Comparison of ENCODE assay signal across 10 mouse cellular contexts in the genomic region with DNA sequence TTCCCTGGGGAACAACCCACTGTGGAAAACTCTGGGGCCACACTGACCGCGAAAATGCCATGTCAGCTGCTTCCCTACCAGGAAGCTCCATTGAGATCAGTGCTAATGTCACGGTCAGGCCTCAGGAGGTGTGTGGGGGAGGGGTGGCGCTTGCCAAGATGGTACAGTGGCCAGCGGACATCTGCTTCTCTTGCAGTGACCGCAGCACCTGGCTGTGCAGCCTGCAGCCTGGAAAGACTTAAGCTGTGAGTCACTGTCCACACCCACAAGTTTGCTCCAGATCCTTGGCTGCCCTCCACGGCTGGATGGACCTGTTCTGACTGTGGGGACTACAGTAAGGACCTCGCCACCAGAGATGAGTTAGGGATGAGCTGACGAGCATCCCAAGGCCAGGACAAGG.
DNase-seq lines count a peak whose midpoint lies in the region; ATAC-seq lines count a peak whose summit lies in the region.
"Had no signal": no experiment of that assay in that cellular context is flagged by ENCODE, and none has a peak within 500 bp of the region (broad histone marks: within the 10 kb centered on the region; RNA-seq: fewer than 3 reads in every experiment).

No protein-coding gene starts in this region.

- H3K4me3 ChIP-seq in hindbrain, embryonic 10.5 days: no peak overlapping the region
- H3K4me3 ChIP-seq in hindbrain, embryonic 12.5 days: no peak overlapping the region
- H3K4me3 ChIP-seq in hindbrain, embryonic 14.5 days (replicated peaks; ENCODE audit: low read length): no peak overlapping the region
- H3K4me3 ChIP-seq in forebrain, embryonic 10.5 days: no peak overlapping the region
- H3K4me3 ChIP-seq: limb, embryonic 15.5 days; neural tube, embryonic 12.5 days had no signal

- H3K36me3 ChIP-seq in hindbrain, embryonic 10.5 days: no peaks in the 10 kb centered on the region
- H3K36me3 ChIP-seq in hindbrain, embryonic 12.5 days: no peaks in the 10 kb centered on the region
- H3K36me3 ChIP-seq in hindbrain, embryonic 14.5 days (replicated peaks; ENCODE audit: control insufficient read depth, insufficient read depth): no peaks in the 10 kb centered on the region
- H3K36me3 ChIP-seq in forebrain, embryonic 10.5 days (replicated peaks): no peaks in the 10 kb centered on the region
- H3K36me3 ChIP-seq: limb, embryonic 15.5 days had no signal

- H3K27ac ChIP-seq in hindbrain, embryonic 10.5 days: no peak overlapping the region
- no peak overlapping the region for H3K27ac ChIP-seq in hindbrain, embryonic 12.5 days
- H3K27ac ChIP-seq in hindbrain, embryonic 14.5 days: no peak overlapping the region
- H3K27ac ChIP-seq in forebrain, embryonic 10.5 days: no peak overlapping the region
- H3K27ac ChIP-seq: limb, embryonic 15.5 days; neural tube, embryonic 12.5 days had no signal

- 75% methylated on average over 9 of the region's 9 CpGs for WGBS in hindbrain, embryonic 10.5 days
- WGBS in hindbrain, embryonic 12.5 days: 76% methylated on average over 9 of the region's 9 CpGs
- 80% methylated on average over 9 of the region's 9 CpGs for WGBS in hindbrain, embryonic 14.5 days
- WGBS in forebrain, embryonic 10.5 days: 87% methylated on average over 9 of the region's 9 CpGs

- H3K27me3 ChIP-seq in hindbrain, embryonic 10.5 days (ENCODE audit: insufficient read depth, poor library complexity, severe bottlenecking): no peaks in the 10 kb centered on the region
- H3K27me3 ChIP-seq in hindbrain, embryonic 12.5 days: no peaks in the 10 kb centered on the region
- H3K27me3 ChIP-seq in hindbrain, embryonic 14.5 days (ENCODE audit: control insufficient read depth, insufficient read depth, low read length): no peaks in the 10 kb centered on the region
- H3K27me3 ChIP-seq in forebrain, embryonic 10.5 days (ENCODE audit: poor library complexity, severe bottlenecking): no peaks in the 10 kb centered on the region
- H3K27me3 ChIP-seq: limb, embryonic 15.5 days; neural tube, embryonic 12.5 days had no signal

- H3K9me3 ChIP-seq in hindbrain, embryonic 10.5 days: 0 out of 2 replicates have a peak, but pooled peaks cover 3% of the 10 kb centered on the region
- H3K9me3 ChIP-seq in hindbrain, embryonic 12.5 days (replicated peaks): no peaks in the 10 kb centered on the region
- no peaks in the 10 kb centered on the region for H3K9me3 ChIP-seq in hindbrain, embryonic 14.5 days (ENCODE audit: control insufficient read depth, low read length)
- peaks cover 2% of the 10 kb centered on the region; the same call in 1 of the 2 replicates for H3K9me3 ChIP-seq in forebrain, embryonic 10.5 days
- H3K9me3 ChIP-seq: limb, embryonic 15.5 days; neural tube, embryonic 12.5 days had no signal

- DNase-seq in hindbrain, embryonic 10.5 days (ENCODE audit: low spot score): peak; percentile 16
- peak; percentile 61 for DNase-seq in adipocyte (ENCODE audit: low spot score)
- DNase-seq in gastrocnemius, postnatal 10 days: peak; percentile 79
- DNase-seq in kidney, postnatal 14 days: peak; percentile 66
- no peak for DNase-seq in hindbrain, embryonic 14.5 days (ENCODE audit: low spot score)
- no peak for DNase-seq in right cerebral cortex, postnatal 10 days (ENCODE audit: low spot score in 2 of 2)
- no peak for DNase-seq in forebrain, embryonic 10.5 days (ENCODE audit: extremely low spot score, low spot score)

- H3K4me2 ChIP-seq in hindbrain, embryonic 12.5 days (replicated peaks): no peak overlapping the region
- no peak overlapping the region for H3K4me2 ChIP-seq in hindbrain, embryonic 14.5 days (replicated peaks)
- H3K4me2 ChIP-seq: limb, embryonic 15.5 days; neural tube, embryonic 12.5 days had no signal

- H3K4me1 ChIP-seq in hindbrain, embryonic 10.5 days (replicated peaks): peaks cover 15% of the 10 kb centered on the region
- H3K4me1 ChIP-seq in hindbrain, embryonic 12.5 days: 0 out of 2 replicates have a peak, but pooled peaks cover 4% of the 10 kb centered on the region
- H3K4me1 ChIP-seq in hindbrain, embryonic 14.5 days (replicated peaks; ENCODE audit: control insufficient read depth, insufficient read depth, low read length): no peaks in the 10 kb centered on the region
- peaks cover 5% of the 10 kb centered on the region for H3K4me1 ChIP-seq in forebrain, embryonic 10.5 days
- H3K4me1 ChIP-seq: neural tube, embryonic 12.5 days had no signal

- ATAC-seq in hindbrain, embryonic 12.5 days (ENCODE audit: low FRiP score): no peak
- ATAC-seq in hindbrain, embryonic 14.5 days (ENCODE audit: low FRiP score): no peak

- H3K9ac ChIP-seq in hindbrain, embryonic 12.5 days: no peak overlapping the region
- H3K9ac ChIP-seq in hindbrain, embryonic 14.5 days: no peak overlapping the region
- H3K9ac ChIP-seq: limb, embryonic 15.5 days; neural tube, embryonic 12.5 days had no signal

Comparison
In these comparisons a context has a peak if more than half of its experiments do, and no peak if none do; other contexts are left out.
1. DNase-seq: peak in hindbrain, embryonic 10.5 days (single experiment), adipocyte (single experiment), gastrocnemius, postnatal 10 days (single experiment) and kidney, postnatal 14 days (single experiment); none in hindbrain, embryonic 14.5 days (single experiment), right cerebral cortex, postnatal 10 days (0 of 2) and forebrain, embryonic 10.5 days (single experiment).